Mouse (Mus musculus) kidney, adult 2 months (tissue): ENCODE measurements at regions not wholly inside any gene's neighbourhood (a gene's known extent, or its start where the extent isn't known, plus 50 kb on each side); places are given as distances from the start of the nearest gene placed in this dataset.

ENCODE experiments used
- CTCF ChIP-seq: fragments of 200-500 bp; conservative IDR thresholded peaks from 2 replicates; pipeline ENCODE4 v1.5.1; 2011; ENCODE audit warnings: low read depth, mild to moderate bottlenecking, control low read depth, low read length, moderate library complexity, mixed read lengths; ENCODE audit not compliant: insufficient read depth, insufficient read length
- POLR2A ChIP-seq: fragments of 200-500 bp; IDR thresholded peaks from one replicate; pipeline ENCODE4 v1.6.1; 2011; ENCODE audit warnings: low read depth, low read length, control low read depth

- TF ChIP-seq POLR2A (no peak), CTCF (no peak)
Observed at GRCm38 (mm10) chr8:92771856-92772650, 55.0 kb upstream of the Mmp2 start.
